Mouse (Mus musculus) E14TG2a.4 (cell line): ENCODE measurements at regions not wholly inside any gene's neighbourhood (a gene's known extent, or its start where the extent isn't known, plus 50 kb on each side); places are given as distances from the start of the nearest gene placed in this dataset.

Experiments used
- H3K27me3 ChIP-seq: 2 replicates; pipeline ENCODE4 v1.6.1; 2014; ENCODE audit warnings: low read length, control low read depth; ENCODE audit not compliant: insufficient read depth
- H3K36me3 ChIP-seq: 2 replicates; pipeline ENCODE4 v1.6.1; 2014; ENCODE audit warnings: low read length, control low read depth; ENCODE audit not compliant: insufficient read depth
- H3K4me1 ChIP-seq: replicated peaks from 2 replicates; pipeline ENCODE4 v1.6.1; 2014; ENCODE audit warnings: low read depth, low read length, control low read depth
- H3K4me3 ChIP-seq: replicated peaks from 2 replicates; pipeline ENCODE4 v1.5.1; 2014; ENCODE audit warnings: mild to moderate bottlenecking, low read length
- H3K9me3 ChIP-seq: 2 replicates; pipeline ENCODE4 v1.6.1; 2014; ENCODE audit warnings: low read length, control low read depth
- CTCF ChIP-seq: conservative IDR thresholded peaks from 2 replicates; pipeline ENCODE4 v1.5.1; 2014; ENCODE audit warnings: low read length
- NANOG ChIP-seq: IDR thresholded peaks from 2 replicates; pipeline ENCODE4 v1.6.1; 2014; ENCODE audit warnings: borderline replicate concordance, low read length, mixed read lengths
- POU5F1 ChIP-seq: IDR thresholded peaks from 2 replicates; pipeline ENCODE4 v1.6.1; 2014; ENCODE audit warnings: low read length, borderline replicate concordance

- TF ChIP-seq POU5F1 = no peak
- TF ChIP-seq NANOG = no peak
- no peak for TF ChIP-seq CTCF
- H3K4me1 ChIP-seq = no peaks in the 10 kb centered on the region
- no peaks in the 10 kb centered on the region for H3K9me3 ChIP-seq
- H3K36me3 ChIP-seq = no peaks in the 10 kb centered on the region
- H3K4me3 ChIP-seq = no peak overlapping the region
- H3K27me3 ChIP-seq = no peaks in the 10 kb centered on the region
These were observed 249.3 kb upstream of the Mdga2 start for GRCm38 (mm10) chr12:67471666-67472065.

GRCm38 (mm10) chr12:67471001-67471400 lies 248.7 kb upstream of the Mdga2 start:
- no peaks in the 10 kb centered on the region for H3K9me3 ChIP-seq
- no peak overlapping the region for H3K4me3 ChIP-seq
- no peak for TF ChIP-seq NANOG
- TF ChIP-seq POU5F1 = no peak
- no peak for TF ChIP-seq CTCF
- no peaks in the 10 kb centered on the region for H3K4me1 ChIP-seq
- H3K27me3 ChIP-seq = no peaks in the 10 kb centered on the region
- no peaks in the 10 kb centered on the region for H3K36me3 ChIP-seq

- no peaks in the 10 kb centered on the region for H3K4me1 ChIP-seq
- no peak for TF ChIP-seq POU5F1
- no peak for TF ChIP-seq NANOG
- no peak for TF ChIP-seq CTCF
- H3K9me3 ChIP-seq = no peaks in the 10 kb centered on the region
- no peaks in the 10 kb centered on the region for H3K27me3 ChIP-seq
- H3K4me3 ChIP-seq = no peak overlapping the region
- no peaks in the 10 kb centered on the region for H3K36me3 ChIP-seq
These were observed 226.8 kb upstream of the Mdga2 start for GRCm38 (mm10) chr12:67449109-67449508.

DNA sequence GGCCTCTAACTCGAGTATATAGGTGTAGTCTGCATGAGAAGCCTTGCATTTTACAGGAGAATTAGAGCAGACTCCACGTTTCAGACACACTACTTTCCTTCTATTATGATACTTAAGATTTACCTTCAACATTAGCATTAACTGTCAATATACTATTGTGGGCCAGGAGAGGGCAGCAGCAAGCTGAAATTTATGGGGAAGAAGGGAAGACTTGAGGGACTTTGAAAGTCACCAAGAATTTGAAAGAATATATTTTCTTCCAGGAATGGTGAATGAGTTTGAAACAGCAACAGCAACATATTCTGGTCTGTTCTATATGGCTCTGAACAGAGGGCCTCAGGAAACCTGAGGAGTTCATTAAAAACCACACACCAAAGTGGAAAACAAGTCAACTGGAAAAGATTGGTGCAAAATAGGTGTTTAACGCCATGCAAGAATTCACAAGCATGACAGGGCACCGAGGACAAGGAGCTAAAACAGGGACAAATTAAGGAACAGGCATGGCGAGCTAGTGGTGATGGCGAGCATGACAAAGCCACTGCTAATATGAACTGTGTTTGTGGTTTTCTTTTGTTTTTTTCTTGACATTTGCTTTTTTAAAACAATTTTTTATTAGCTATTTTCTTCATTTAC lies 208.1 kb upstream of the Mdga2 start:
- TF ChIP-seq POU5F1 = no peak
- TF ChIP-seq CTCF = peak; percentile 23

GRCm38 (mm10) chr12:67426801-67427200 lies 204.5 kb upstream of the Mdga2 start:
- H3K9me3 ChIP-seq = peaks cover 4% of the 10 kb centered on the region
- H3K4me1 ChIP-seq = no peaks in the 10 kb centered on the region
- H3K4me3 ChIP-seq = no peak overlapping the region
- no peaks in the 10 kb centered on the region for H3K27me3 ChIP-seq
- no peak for TF ChIP-seq NANOG
- TF ChIP-seq CTCF = no peak
- TF ChIP-seq POU5F1 = no peak
- no peaks in the 10 kb centered on the region for H3K36me3 ChIP-seq

More for the DNA sequence above, 208.1 kb upstream of the Mdga2 start:
- Histone ChIP-seq H3K4me1 (no peaks in the 10 kb centered on the region), H3K36me3 (no peaks in the 10 kb centered on the region), H3K27me3 (no peaks in the 10 kb centered on the region), H3K9me3 (peaks cover 4% of the 10 kb centered on the region), H3K4me3 (no peak overlapping the region)

DNA sequence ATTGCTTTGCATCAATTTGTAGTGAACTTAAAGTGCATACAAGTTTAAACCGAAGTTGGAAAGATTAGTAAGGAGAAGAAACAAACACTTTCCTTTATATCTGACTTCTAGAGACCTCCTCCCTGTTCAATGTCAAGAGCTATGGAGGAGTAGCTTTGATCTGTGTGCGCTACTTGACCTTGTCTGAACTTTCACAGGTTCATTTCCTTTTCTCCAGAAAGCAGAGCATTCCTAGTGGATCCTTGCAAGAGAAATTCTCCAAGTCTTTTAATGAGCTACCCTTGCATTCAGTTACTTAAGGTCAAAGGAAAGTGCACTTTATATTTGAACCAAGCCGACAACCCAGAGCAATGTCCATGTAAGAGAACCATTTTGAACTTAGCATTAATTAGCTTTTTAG lies 177.2 kb upstream of the Mdga2 start:
- Histone ChIP-seq H3K36me3 (no peaks in the 10 kb centered on the region), H3K4me1 (no peaks in the 10 kb centered on the region), H3K4me3 (no peak overlapping the region), H3K27me3 (no peaks in the 10 kb centered on the region), H3K9me3 (peaks cover 6% of the 10 kb centered on the region; the same call in 1 of the 2 replicates)
- TF ChIP-seq NANOG (no peak), POU5F1 (no peak), CTCF (no peak)

DNA sequence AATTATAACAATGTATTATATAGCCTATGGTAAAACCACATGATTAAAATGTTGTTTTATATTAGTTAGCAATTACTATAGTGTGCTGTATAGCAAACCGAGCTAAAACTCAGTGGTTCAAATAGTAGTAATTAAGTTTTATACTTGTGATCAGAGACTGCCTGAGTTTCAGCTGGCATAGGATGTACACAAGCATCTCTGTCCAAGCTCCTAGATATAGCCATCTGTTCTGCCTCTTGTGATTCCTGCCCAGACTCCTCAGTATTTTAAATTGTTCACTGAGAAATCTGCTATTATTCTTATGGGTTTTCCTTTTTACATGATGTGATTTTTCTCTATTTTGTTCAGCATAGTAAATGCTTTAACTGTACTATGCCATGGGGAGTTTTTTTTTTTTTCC lies 152.2 kb upstream of the Mdga2 start:
- H3K4me1 ChIP-seq = no peaks in the 10 kb centered on the region
- no peaks in the 10 kb centered on the region for H3K9me3 ChIP-seq
- no peaks in the 10 kb centered on the region for H3K36me3 ChIP-seq
- H3K4me3 ChIP-seq = no peak overlapping the region
- TF ChIP-seq CTCF (no peak), NANOG (no peak), POU5F1 (no peak)
- no peaks in the 10 kb centered on the region for H3K27me3 ChIP-seq

- no peaks in the 10 kb centered on the region for H3K9me3 ChIP-seq
- no peaks in the 10 kb centered on the region for H3K27me3 ChIP-seq
- no peak overlapping the region for H3K4me3 ChIP-seq
- no peaks in the 10 kb centered on the region for H3K36me3 ChIP-seq
- no peaks in the 10 kb centered on the region for H3K4me1 ChIP-seq
- TF ChIP-seq NANOG (no peak), POU5F1 (no peak), CTCF (no peak)
These were observed 126.2 kb upstream of the Mdga2 start for GRCm38 (mm10) chr12:67348551-67348950.

DNA sequence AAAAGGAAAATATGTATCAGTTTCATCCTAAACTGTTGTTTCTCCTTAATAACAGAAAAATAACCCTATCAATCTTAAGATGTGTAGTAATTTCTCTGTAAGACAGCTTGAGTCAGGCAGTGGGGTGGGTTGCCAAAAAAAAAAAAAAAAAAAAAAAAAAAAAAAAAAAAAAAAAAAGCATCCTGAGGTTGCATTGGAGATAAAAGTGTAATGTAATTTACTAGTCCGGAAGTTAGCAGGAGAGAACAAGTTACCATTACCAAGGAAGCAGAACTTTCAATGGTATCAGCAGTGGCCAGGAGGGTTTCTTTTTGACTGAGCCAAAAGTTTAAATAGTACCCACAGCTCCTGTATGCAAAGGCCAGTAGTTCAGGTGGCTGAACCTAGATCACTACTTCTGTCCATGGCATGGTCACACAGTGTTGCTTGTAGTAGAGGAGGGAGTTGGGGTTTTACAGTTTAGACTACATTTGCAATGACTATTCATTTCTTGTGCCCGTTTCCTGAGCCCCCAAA lies 110.2 kb upstream of the Mdga2 start:
- Histone ChIP-seq H3K9me3 (no peaks in the 10 kb centered on the region), H3K27me3 (no peaks in the 10 kb centered on the region), H3K36me3 (no peaks in the 10 kb centered on the region), H3K4me3 (no peak overlapping the region), H3K4me1 (no peaks in the 10 kb centered on the region)
- TF ChIP-seq CTCF (no peak), POU5F1 (no peak), NANOG (no peak)
